Comparison of ENCODE assay signal across 9 mouse cellular contexts in the genomic region with DNA sequence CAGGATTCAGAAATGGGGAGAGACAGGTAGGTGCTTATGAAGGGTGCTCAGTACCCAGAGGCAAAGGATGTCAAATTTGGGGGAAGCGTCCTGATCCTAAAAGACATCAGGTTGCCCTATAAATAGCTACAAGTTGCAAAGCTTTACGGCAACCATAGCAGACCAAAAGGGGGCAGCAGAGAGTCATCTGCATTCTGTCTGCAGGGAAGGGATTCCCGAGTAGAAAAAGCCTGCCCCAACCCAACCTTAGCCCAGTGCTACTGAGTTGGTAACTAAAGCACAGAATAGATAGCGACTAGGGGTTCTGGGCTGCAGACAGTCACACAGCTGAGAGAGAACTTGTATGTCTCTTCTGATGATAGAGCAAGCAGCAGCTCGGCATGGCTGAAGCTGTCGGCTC. TPM values are rescaled to one million over a fixed set of nuclear protein-coding genes. Genes with fewer than 3 reads are reported as not detected.
DNase-seq lines count a peak whose midpoint lies in the region; ATAC-seq and TF ChIP-seq lines count a peak whose summit lies in the region.
"Had no signal": no experiment of that assay in that cellular context is flagged by ENCODE, and none has a peak within 500 bp of the region (broad histone marks: within the 10 kb centered on the region; RNA-seq: fewer than 3 reads in every experiment).

No protein-coding gene starts in this region.

- peaks cover 6% of the 10 kb centered on the region; the same call in 1 of the 2 replicates for H3K4me1 ChIP-seq in intestine, embryonic 14.5 days (replicated peaks; ENCODE audit: control insufficient read depth, insufficient read depth, low read length)
- H3K4me1 ChIP-seq in intestine, embryonic 16.5 days (ENCODE audit: control insufficient read depth, insufficient read depth, low read length): no peaks in the 10 kb centered on the region; the same call in 1 of the 2 replicates
- peaks cover 4% of the 10 kb centered on the region; the same call in 1 of the 2 replicates for H3K4me1 ChIP-seq in midbrain, embryonic 13.5 days (replicated peaks)
- no peaks in the 10 kb centered on the region for H3K4me1 ChIP-seq in small intestine, adult 2 months (ENCODE audit: control insufficient read depth, insufficient read depth, insufficient read length, low read length)

- TF ChIP-seq POLR2A in small intestine, adult 2 months (IDR thresholded peaks at IDR 0.05; ENCODE audit: low read depth, low read length): no peak

- TF ChIP-seq CTCF in small intestine, adult 2 months (IDR thresholded peaks at IDR 0.05; ENCODE audit: extremely low read depth, insufficient read length, insufficient replicate concordance, low read depth, low read length): peak; percentile 83; the same call in 1 of the 2 replicates

- no peak overlapping the region for H3K4me3 ChIP-seq in intestine, embryonic 14.5 days (ENCODE audit: low read depth, low read length)
- H3K4me3 ChIP-seq in intestine, embryonic 16.5 days (ENCODE audit: low read length): no peak overlapping the region
- H3K4me3 ChIP-seq in midbrain, embryonic 13.5 days (replicated peaks): no peak overlapping the region
- no peak overlapping the region for H3K4me3 ChIP-seq in small intestine, adult 2 months (ENCODE audit: low read depth, low read length)
- H3K4me3 ChIP-seq: myocyte had no signal

- no peak overlapping the region for H3K9ac ChIP-seq in intestine, embryonic 14.5 days (ENCODE audit: low read length)
- H3K9ac ChIP-seq in intestine, embryonic 16.5 days (ENCODE audit: low read depth, low read length): no peak overlapping the region
- no peak overlapping the region for H3K9ac ChIP-seq in midbrain, embryonic 13.5 days (replicated peaks)

- intact Hi-C loops in left cerebral cortex, postnatal 14 days (cut with DNase I): no loop called here

- H3K36me3 ChIP-seq in intestine, embryonic 14.5 days (ENCODE audit: control insufficient read depth, insufficient read depth, low read length): peaks cover 11% of the 10 kb centered on the region; the same call in 1 of the 2 replicates
- no peaks in the 10 kb centered on the region for H3K36me3 ChIP-seq in intestine, embryonic 16.5 days (ENCODE audit: control insufficient read depth, insufficient read depth, low read length)
- H3K36me3 ChIP-seq in midbrain, embryonic 13.5 days: no peaks in the 10 kb centered on the region
- H3K36me3 ChIP-seq in small intestine, adult 2 months (ENCODE audit: control insufficient read depth, insufficient read depth, low read length): peaks cover 7% of the 10 kb centered on the region; the same call in 1 of the 2 replicates

- H3K4me2 ChIP-seq in intestine, embryonic 14.5 days (ENCODE audit: low read length): no peak overlapping the region
- H3K4me2 ChIP-seq in intestine, embryonic 16.5 days (ENCODE audit: low read depth, low read length): no peak overlapping the region
- H3K4me2 ChIP-seq in midbrain, embryonic 13.5 days (replicated peaks): no peak overlapping the region

- H3K9me3 ChIP-seq in intestine, embryonic 14.5 days (ENCODE audit: control insufficient read depth, low read length): no peaks in the 10 kb centered on the region
- H3K9me3 ChIP-seq in intestine, embryonic 16.5 days (ENCODE audit: control insufficient read depth, low read length): no peaks in the 10 kb centered on the region
- no peaks in the 10 kb centered on the region for H3K9me3 ChIP-seq in midbrain, embryonic 13.5 days

- peak; percentile 92 for DNase-seq in intestine, embryonic 14.5 days (ENCODE audit: low spot score)
- DNase-seq in cerebellum, postnatal 14 days: peak; percentile 94 to 96
- DNase-seq in frontal cortex, postnatal 25 days (ENCODE audit: low spot score in 2 of 2): peak; percentile 76 to 78
- DNase-seq in hindlimb bud, embryonic 11.5 days (ENCODE audit: extremely low spot score, low read depth, low spot score): peak; percentile 79
- DNase-seq in left cerebral cortex, postnatal 14 days (ENCODE audit: low spot score in 2 of 2): peak; percentile 85 to 89

- H3K27me3 ChIP-seq in intestine, embryonic 14.5 days (replicated peaks; ENCODE audit: control insufficient read depth, insufficient read depth, low read length): no peaks in the 10 kb centered on the region
- no peaks in the 10 kb centered on the region for H3K27me3 ChIP-seq in intestine, embryonic 16.5 days (replicated peaks; ENCODE audit: control insufficient read depth, insufficient read depth, low read length)
- no peaks in the 10 kb centered on the region for H3K27me3 ChIP-seq in midbrain, embryonic 13.5 days
- H3K27me3 ChIP-seq in small intestine, adult 2 months (ENCODE audit: control insufficient read depth, insufficient read depth, low read length): no peaks in the 10 kb centered on the region

- no peak overlapping the region for H3K27ac ChIP-seq in intestine, embryonic 14.5 days (ENCODE audit: low read depth)
- H3K27ac ChIP-seq in intestine, embryonic 16.5 days (ENCODE audit: low read length): no peak overlapping the region
- H3K27ac ChIP-seq in midbrain, embryonic 13.5 days: no peak overlapping the region
- no peak overlapping the region for H3K27ac ChIP-seq in small intestine, adult 2 months (ENCODE audit: insufficient read depth, low read depth, low read length)

- WGBS in intestine, embryonic 14.5 days: 40% methylated on average over 6 of the region's 6 CpGs
- WGBS in intestine, embryonic 16.5 days: 40% methylated on average over 6 of the region's 6 CpGs
- 34% methylated on average over 6 of the region's 6 CpGs for WGBS in midbrain, embryonic 13.5 days
- WGBS in small intestine, adult 2 months: 45% methylated on average over 6 of the region's 6 CpGs

- ATAC-seq in intestine, embryonic 14.5 days (replicated peaks; ENCODE audit: low FRiP score, low TSS enrichment, low read depth): no peak
- ATAC-seq in intestine, embryonic 16.5 days: no peak
- ATAC-seq in midbrain, embryonic 13.5 days: peak; percentile 68; the same call in 1 of the 2 replicates

RNA-seq across cellular contexts. Expression of a gene that starts 31.0 kb away (rescaled TPM):
- 69.7 and 71.1 TPM in 2 replicates for polyA plus RNA-seq in intestine, embryonic 14.5 days (2014; fragmentation: Nextera tagmentation; extraction: Ambion mirVana)
- 66.0 and 76.1 TPM in 2 replicates for polyA plus RNA-seq in intestine, embryonic 16.5 days (2015; fragmentation: Nextera tagmentation; extraction: Ambion mirVana)
- 10 to 100 TPM; 26.4 to 27.7 TPM for total RNA-seq in left cerebral cortex, postnatal 14 days (2021)
- polyA plus RNA-seq in midbrain, embryonic 13.5 days (2015; fragmentation: Nextera tagmentation; extraction: Ambion mirVana): 39.5 and 40.4 TPM in 2 replicates
- 5.6 and 7.8 TPM in 2 replicates for polyA plus RNA-seq in small intestine, adult 2 months (2012; rRNA removed)

RNA-seq across cellular contexts. Expression of a gene that starts 31.0 kb away (rescaled TPM):
- polyA plus RNA-seq in intestine, embryonic 14.5 days (2014; fragmentation: Nextera tagmentation; extraction: Ambion mirVana): 54.6 and 58.7 TPM in 2 replicates
- polyA plus RNA-seq in intestine, embryonic 16.5 days (2015; fragmentation: Nextera tagmentation; extraction: Ambion mirVana): 59.4 and 63.4 TPM in 2 replicates
- total RNA-seq in left cerebral cortex, postnatal 14 days (2021): 10 to 100 TPM; 38.3 to 40.1 TPM
- polyA plus RNA-seq in midbrain, embryonic 13.5 days (2015; fragmentation: Nextera tagmentation; extraction: Ambion mirVana): 50.2 and 52.8 TPM in 2 replicates
- polyA plus RNA-seq in small intestine, adult 2 months (2012; rRNA removed): 3.6 and 9.4 TPM in 2 replicates
